Mouse (Mus musculus) G1E (cell line): Measurements from ENCODE around the gene Pacsin1.

Source experiments
- CTCF ChIP-seq: IDR thresholded peaks from 2 replicates; pipeline ENCODE4 v1.5.1; 2012; ENCODE audit warnings: low read depth, low read length, inconsistent platforms, mixed read lengths
- GATA1 ChIP-seq: IDR thresholded peaks from 2 replicates; pipeline ENCODE4 v1.6.1; 2012; ENCODE audit warnings: borderline replicate concordance, low read length, inconsistent platforms, mixed read lengths
- POLR2AphosphoS5 ChIP-seq: IDR thresholded peaks from 2 replicates; pipeline ENCODE4 v1.6.1; 2012; ENCODE audit warnings: low read depth, low read length, inconsistent platforms; ENCODE audit not compliant: insufficient replicate concordance
- TAL1 ChIP-seq: conservative IDR thresholded peaks from 2 replicates; pipeline ENCODE4 v1.6.1; 2012; ENCODE audit warnings: low read depth, low read length, inconsistent platforms, mixed read lengths

GRCm38 (mm10) chr17:27656011-27656399 is 696 bp downstream of the Pacsin1 start:
- no peak for TF ChIP-seq CTCF
- TF ChIP-seq TAL1 = no peak
- TF ChIP-seq GATA1 = no peak
- no peak for TF ChIP-seq POLR2AphosphoS5
